Mouse (Mus musculus) heart, postnatal 0 days (tissue): Measurements from ENCODE around the gene Hnrnpf.

Experiments
- CTCF ChIP-seq: IDR thresholded peaks from 2 replicates; pipeline ENCODE4 v1.5.1; 2016; ENCODE audit warnings: antibody characterized with exemption, control low read depth, low read depth
- EP300 ChIP-seq: IDR thresholded peaks from 2 replicates; pipeline ENCODE4 v1.6.1; 2016; ENCODE audit warnings: antibody characterized with exemption, low read depth

- TF ChIP-seq CTCF (peak; percentile 100), EP300 (peak; percentile 66)
Observed at GRCm38 (mm10) chr6:117879408-117880115, 20.6 kb upstream of the Hnrnpf start.
